Mouse (Mus musculus) heart, adult 2 months (tissue): ENCODE data around the gene Stxbp1.

Experiments
- EP300 ChIP-seq: fragments of 200-500 bp; IDR thresholded peaks from 2 replicates; pipeline ENCODE4 v1.6.1; 2011; ENCODE audit warnings: low read depth, low read length, control low read depth; ENCODE audit not compliant: insufficient read depth
- POLR2A ChIP-seq: fragments of 200-500 bp; IDR thresholded peaks from 2 replicates; pipeline ENCODE4 v1.6.1; 2011; ENCODE audit warnings: mild to moderate bottlenecking, low read depth, low read length, control low read depth; ENCODE audit not compliant: insufficient read depth

- TF ChIP-seq EP300 (no peak), POLR2A (no peak)
Observed at GRCm38 (mm10) chr2:32772626-32773279, 74.3 kb downstream of the Stxbp1 start.
